Mouse (Mus musculus) heart, adult 2 months (tissue): ENCODE measurements around the gene 4930562C15Rik. TPM values are rescaled to one million over a fixed set of nuclear protein-coding genes. Genes with fewer than 3 reads are reported as not detected.

ENCODE experiments used
- DNase-seq, 2 experiments: peaks; one replicate each; pipeline ENCODE4 v3.0.0; 2021
- H3K27ac ChIP-seq: fragments of 200-600 bp; 2 replicates; pipeline ENCODE4 v1.8.1; 2022
- H3K27me3 ChIP-seq: fragments of 200-500 bp; 2 replicates; pipeline ENCODE4 v1.6.1; 2012; ENCODE audit warnings: mild to moderate bottlenecking, low read length, inconsistent platforms, mixed read lengths; ENCODE audit not compliant: control insufficient read depth, insufficient read depth
- H3K36me3 ChIP-seq: fragments of 200-500 bp; 2 replicates; pipeline ENCODE4 v1.6.1; 2012; ENCODE audit warnings: low read length, inconsistent platforms; ENCODE audit not compliant: control insufficient read depth, insufficient read depth
- H3K4me1 ChIP-seq: fragments of 200-500 bp; 2 replicates; pipeline ENCODE4 v1.6.1; 2011; ENCODE audit warnings: low read length; ENCODE audit not compliant: control insufficient read depth, insufficient read depth
- H3K4me3 ChIP-seq: fragments of 200-600 bp; 2 replicates; pipeline ENCODE4 v1.8.1; 2022
- H3K79me2 ChIP-seq: fragments of 200-500 bp; replicated peaks from 2 replicates; pipeline ENCODE4 v1.6.1; 2012; ENCODE audit warnings: mild to moderate bottlenecking, inconsistent platforms, low read length, moderate library complexity, mixed read lengths; ENCODE audit not compliant: control insufficient read depth, insufficient read depth
- H3K9ac ChIP-seq: fragments of 200-500 bp; 2 replicates; pipeline ENCODE4 v1.6.1; 2012; ENCODE audit warnings: low read depth, mild to moderate bottlenecking, control low read depth, inconsistent platforms, low read length, mixed read lengths
- CTCF ChIP-seq: fragments of 200-600 bp; IDR thresholded peaks from 2 replicates; pipeline ENCODE4 v1.8.1; 2022; ENCODE audit warnings: antibody characterized with exemption, mild to moderate bottlenecking, moderate library complexity
- EP300 ChIP-seq: fragments of 200-500 bp; IDR thresholded peaks from 2 replicates; pipeline ENCODE4 v1.6.1; 2011; ENCODE audit warnings: low read depth, low read length, control low read depth; ENCODE audit not compliant: insufficient read depth
- POLR2A ChIP-seq: fragments of 200-500 bp; IDR thresholded peaks from 2 replicates; pipeline ENCODE4 v1.6.1; 2011; ENCODE audit warnings: mild to moderate bottlenecking, low read depth, low read length, control low read depth; ENCODE audit not compliant: insufficient read depth
- WGBS: fragments of 180-500 bp; shearing (Covaris S2); methylation state at CpG from one replicate; pipeline ENCODE4 v1.1.7; 2018; 5-methylcytosine and 5-hydroxymethylcytosine counted together
- intact Hi-C: fragments of 180-260 bp; cut with DNase I; formaldehyde crosslinking; loops from one replicate; pipeline ENCODE4 v1.15.1; 2025
- polyA plus RNA-seq: library from polyadenylated mRNA; depleted of rRNA; stranded (reverse); fragments of >200 nt; gene quantifications from 2 replicates; pipeline ENCODE4 v1.2.3, GENCODE M21; 2012
- total RNA-seq, 2 experiments: library from RNA; stranded (reverse); gene quantifications; 2 replicates each; pipeline ENCODE4 v1.2.3; 2021

4930562C15Rik gene
- total and polyA plus RNA-seq, 3 experiments: 0.23 TPM; not detected in 2

GRCm38 (mm10) chr16:4831650-4832419, 3.4 kb upstream of the 4930562C15Rik start:
- Histone ChIP-seq H3K27me3 (no peaks in the 10 kb centered on the region), H3K9ac (no peak overlapping the region), H3K4me1 (no peaks in the 10 kb centered on the region), H3K36me3 (no peaks in the 10 kb centered on the region), H3K79me2 (no peaks in the 10 kb centered on the region), H3K4me3 (no peak overlapping the region), H3K27ac (no peak overlapping the region)
- TF ChIP-seq CTCF: no peak
- no peak for TF ChIP-seq POLR2A
- TF ChIP-seq EP300: no peak
- WGBS: 61% methylated on average over 15 of the region's 15 CpGs
- DNase-seq: no peak
- intact Hi-C loops: no loop called here

GRCm38 (mm10) chr16:4833858-4834257, 1.4 kb upstream of the 4930562C15Rik start:
- Histone ChIP-seq H3K27ac (no peak overlapping the region), H3K4me3 (no peak overlapping the region), H3K79me2 (no peaks in the 10 kb centered on the region), H3K27me3 (no peaks in the 10 kb centered on the region), H3K9ac (no peak overlapping the region), H3K4me1 (no peaks in the 10 kb centered on the region), H3K36me3 (no peaks in the 10 kb centered on the region)
- no peak for DNase-seq
- TF ChIP-seq EP300 (no peak), CTCF (no peak), POLR2A (no peak)
- intact Hi-C loops: no loop called here
- WGBS: 71% methylated on average over 2 of the region's 2 CpGs

- intact Hi-C loops: no loop called here
Observed at GRCm38 (mm10) chr16:4837631-4838030, 2.4 kb downstream of the 4930562C15Rik start.

GRCm38 (mm10) chr16:4839552-4839951, 4.3 kb downstream of the 4930562C15Rik start:
- Histone ChIP-seq H3K79me2 (no peaks in the 10 kb centered on the region), H3K27ac (no peak overlapping the region), H3K9ac (no peak overlapping the region), H3K36me3 (no peaks in the 10 kb centered on the region), H3K27me3 (no peaks in the 10 kb centered on the region), H3K4me1 (no peaks in the 10 kb centered on the region), H3K4me3 (no peak overlapping the region)
- no peak for DNase-seq
- intact Hi-C loops: no loop called here
- WGBS: 67% methylated on average over 3 of the region's 3 CpGs
- TF ChIP-seq POLR2A (no peak), CTCF (no peak), EP300 (no peak)

More at GRCm38 (mm10) chr16:4837631-4838030, 2.4 kb downstream of the 4930562C15Rik start:
- WGBS: 68% methylated on average over 3 of the region's 3 CpGs
- no peak for TF ChIP-seq EP300
- no peak for TF ChIP-seq POLR2A
- TF ChIP-seq CTCF: no peak
- no peak overlapping the region for H3K27ac ChIP-seq
- H3K36me3 ChIP-seq: no peaks in the 10 kb centered on the region
- H3K4me3 ChIP-seq: no peak overlapping the region
- no peaks in the 10 kb centered on the region for H3K27me3 ChIP-seq
- no peak overlapping the region for H3K9ac ChIP-seq
- H3K79me2 ChIP-seq: no peaks in the 10 kb centered on the region
- DNase-seq: no peak
- no peaks in the 10 kb centered on the region for H3K4me1 ChIP-seq

GRCm38 (mm10) chr16:4840231-4840630, 5.0 kb downstream of the 4930562C15Rik start:
- TF ChIP-seq EP300 (no peak), POLR2A (no peak), CTCF (no peak)
- no peaks in the 10 kb centered on the region for H3K79me2 ChIP-seq
- H3K36me3 ChIP-seq: no peaks in the 10 kb centered on the region
- H3K4me3 ChIP-seq: no peak overlapping the region
- no peaks in the 10 kb centered on the region for H3K27me3 ChIP-seq
- H3K9ac ChIP-seq: no peak overlapping the region
- DNase-seq: no peak
- WGBS: 67% methylated on average over 8 of the region's 8 CpGs
- H3K27ac ChIP-seq: no peak overlapping the region
- intact Hi-C loops: no loop called here
- no peaks in the 10 kb centered on the region for H3K4me1 ChIP-seq

- Histone ChIP-seq H3K9ac (no peak overlapping the region), H3K36me3 (no peaks in the 10 kb centered on the region), H3K79me2 (no peaks in the 10 kb centered on the region), H3K27ac (no peak overlapping the region), H3K27me3 (no peaks in the 10 kb centered on the region), H3K4me3 (no peak overlapping the region), H3K4me1 (no peaks in the 10 kb centered on the region)
- TF ChIP-seq CTCF (no peak), EP300 (no peak), POLR2A (no peak)
- WGBS: 69% methylated on average over 3 of the region's 3 CpGs
- DNase-seq: no peak
- intact Hi-C loops: no loop called here
Observed at GRCm38 (mm10) chr16:4847041-4847440, 11.8 kb downstream of the 4930562C15Rik start.
